Mouse (Mus musculus): Measurements from ENCODE around the gene Rbm19. TPM values are rescaled to one million over a fixed set of nuclear protein-coding genes. Genes with fewer than 3 reads are reported as not detected.

Gene Rbm19
- polyA plus RNA-seq, 1 experiment, result 54.4 TPM

- Histone ChIP-seq H3ac (ENCODE audit: control insufficient read depth, insufficient read length, low read depth) (no peak overlapping the region), H3K4me3 (ENCODE audit: insufficient read depth, poor library complexity, severe bottlenecking) (no peak overlapping the region), H3K36me3 (ENCODE audit: control insufficient read depth, insufficient read depth) (peaks cover 4% of the 10 kb centered on the region), H3K79me3 (ENCODE audit: low read depth) (no peaks in the 10 kb centered on the region), H3K79me2 (ENCODE audit: control insufficient read depth, insufficient read depth) (no peaks in the 10 kb centered on the region), H3K27me3 (ENCODE audit: control insufficient read depth, insufficient read depth, insufficient read length) (no peaks in the 10 kb centered on the region)
- TF ChIP-seq CTCF (IDR thresholded peaks at IDR 0.05; ENCODE audit: control insufficient read depth, insufficient read depth, insufficient read length) (no peak), MYOG (IDR thresholded peaks at IDR 0.05; ENCODE audit: control insufficient read depth, extremely low read depth, insufficient read length) (no peak), FOSL1 (IDR thresholded peaks at IDR 0.05; ENCODE audit: insufficient read depth, low read length, poor library complexity, severe bottlenecking) (no peak), MAX (IDR thresholded peaks at IDR 0.05) (no peak), MYOD1 (IDR thresholded peaks at IDR 0.05; ENCODE audit: control insufficient read depth, insufficient read length, low read depth) (no peak), CEBPB (IDR thresholded peaks at IDR 0.05; ENCODE audit: low read depth) (no peak), USF1 (IDR thresholded peaks at IDR 0.05; ENCODE audit: low read depth) (no peak)
Measured at GRCm38 (mm10) chr5:120190001-120190582, 73.8 kb downstream of the Rbm19 start.

- H3K4me3 ChIP-seq (ENCODE audit: insufficient read depth, poor library complexity, severe bottlenecking), result no peak overlapping the region
- H3K36me3 ChIP-seq (ENCODE audit: control insufficient read depth, insufficient read depth), result peaks cover 4% of the 10 kb centered on the region
- H3ac ChIP-seq (ENCODE audit: control insufficient read depth, insufficient read length, low read depth), result no peak overlapping the region
- TF ChIP-seq CEBPB (IDR thresholded peaks at IDR 0.05; ENCODE audit: low read depth), result no peak
- no peak for TF ChIP-seq MAX (IDR thresholded peaks at IDR 0.05)
- TF ChIP-seq MYOD1 (IDR thresholded peaks at IDR 0.05; ENCODE audit: control insufficient read depth, insufficient read length, low read depth), result no peak
- no peak for TF ChIP-seq USF1 (IDR thresholded peaks at IDR 0.05; ENCODE audit: low read depth)
- no peak for TF ChIP-seq FOSL1 (IDR thresholded peaks at IDR 0.05; ENCODE audit: insufficient read depth, low read length, poor library complexity, severe bottlenecking)
- no peak for TF ChIP-seq MYOG (IDR thresholded peaks at IDR 0.05; ENCODE audit: control insufficient read depth, extremely low read depth, insufficient read length)
- TF ChIP-seq CTCF (IDR thresholded peaks at IDR 0.05; ENCODE audit: control insufficient read depth, insufficient read depth, insufficient read length), result no peak
- no peaks in the 10 kb centered on the region for H3K79me3 ChIP-seq (ENCODE audit: low read depth)
- H3K27me3 ChIP-seq (ENCODE audit: control insufficient read depth, insufficient read depth, insufficient read length), result no peaks in the 10 kb centered on the region
- H3K79me2 ChIP-seq (ENCODE audit: control insufficient read depth, insufficient read depth), result no peaks in the 10 kb centered on the region
Measured at GRCm38 (mm10) chr5:120191620-120192019, 75.4 kb downstream of the Rbm19 start.

GRCm38 (mm10) chr5:120194309-120194941 lies 78.2 kb downstream of the Rbm19 start:
- H3K79me3 ChIP-seq (ENCODE audit: low read depth), result no peaks in the 10 kb centered on the region
- H3K36me3 ChIP-seq (ENCODE audit: control insufficient read depth, insufficient read depth), result peaks cover 4% of the 10 kb centered on the region
- H3ac ChIP-seq (ENCODE audit: control insufficient read depth, insufficient read length, low read depth), result no peak overlapping the region
- H3K4me3 ChIP-seq (ENCODE audit: insufficient read depth, poor library complexity, severe bottlenecking), result no peak overlapping the region
- H3K27me3 ChIP-seq (ENCODE audit: control insufficient read depth, insufficient read depth, insufficient read length), result no peaks in the 10 kb centered on the region
- no peak for TF ChIP-seq MYOG (IDR thresholded peaks at IDR 0.05; ENCODE audit: control insufficient read depth, extremely low read depth, insufficient read length)
- TF ChIP-seq USF1 (IDR thresholded peaks at IDR 0.05; ENCODE audit: low read depth), result no peak
- TF ChIP-seq FOSL1 (IDR thresholded peaks at IDR 0.05; ENCODE audit: insufficient read depth, low read length, poor library complexity, severe bottlenecking), result no peak
- no peak for TF ChIP-seq CEBPB (IDR thresholded peaks at IDR 0.05; ENCODE audit: low read depth)
- TF ChIP-seq MAX (IDR thresholded peaks at IDR 0.05), result no peak
- no peaks in the 10 kb centered on the region for H3K79me2 ChIP-seq (ENCODE audit: control insufficient read depth, insufficient read depth)

- no peak for TF ChIP-seq MYOG (IDR thresholded peaks at IDR 0.05; ENCODE audit: control insufficient read depth, extremely low read depth, insufficient read length)
- no peak for TF ChIP-seq CEBPB (IDR thresholded peaks at IDR 0.05; ENCODE audit: low read depth)
- TF ChIP-seq MYOD1 (IDR thresholded peaks at IDR 0.05; ENCODE audit: control insufficient read depth, insufficient read length, low read depth), result no peak
- TF ChIP-seq USF1 (IDR thresholded peaks at IDR 0.05; ENCODE audit: low read depth), result no peak
- no peak for TF ChIP-seq FOSL1 (IDR thresholded peaks at IDR 0.05; ENCODE audit: insufficient read depth, low read length, poor library complexity, severe bottlenecking)
- no peak for TF ChIP-seq CTCF (IDR thresholded peaks at IDR 0.05; ENCODE audit: control insufficient read depth, insufficient read depth, insufficient read length)
Measured at GRCm38 (mm10) chr5:120194948-120195347, 78.7 kb downstream of the Rbm19 start.

GRCm38 (mm10) chr5:120196879-120197278 lies 80.6 kb downstream of the Rbm19 start:
- H3K36me3 ChIP-seq (ENCODE audit: control insufficient read depth, insufficient read depth), result peaks cover 4% of the 10 kb centered on the region
- no peak overlapping the region for H3K4me3 ChIP-seq (ENCODE audit: insufficient read depth, poor library complexity, severe bottlenecking)
- no peak for TF ChIP-seq CEBPB (IDR thresholded peaks at IDR 0.05; ENCODE audit: low read depth)
- TF ChIP-seq CTCF (IDR thresholded peaks at IDR 0.05; ENCODE audit: control insufficient read depth, insufficient read depth, insufficient read length), result no peak
- no peak for TF ChIP-seq MYOG (IDR thresholded peaks at IDR 0.05; ENCODE audit: control insufficient read depth, extremely low read depth, insufficient read length)
- no peak for TF ChIP-seq USF1 (IDR thresholded peaks at IDR 0.05; ENCODE audit: low read depth)
- TF ChIP-seq MYOD1 (IDR thresholded peaks at IDR 0.05; ENCODE audit: control insufficient read depth, insufficient read length, low read depth), result no peak
- TF ChIP-seq MAX (IDR thresholded peaks at IDR 0.05), result no peak
- H3K27me3 ChIP-seq (ENCODE audit: control insufficient read depth, insufficient read depth, insufficient read length), result no peaks in the 10 kb centered on the region
- H3ac ChIP-seq (ENCODE audit: control insufficient read depth, insufficient read length, low read depth), result no peak overlapping the region
- no peaks in the 10 kb centered on the region for H3K79me3 ChIP-seq (ENCODE audit: low read depth)
- H3K79me2 ChIP-seq (ENCODE audit: control insufficient read depth, insufficient read depth), result no peaks in the 10 kb centered on the region

More at GRCm38 (mm10) chr5:120194948-120195347, 78.7 kb downstream of the Rbm19 start:
- no peaks in the 10 kb centered on the region for H3K27me3 ChIP-seq (ENCODE audit: control insufficient read depth, insufficient read depth, insufficient read length)
- peaks cover 4% of the 10 kb centered on the region for H3K36me3 ChIP-seq (ENCODE audit: control insufficient read depth, insufficient read depth)
- no peaks in the 10 kb centered on the region for H3K79me3 ChIP-seq (ENCODE audit: low read depth)
- no peak overlapping the region for H3K4me3 ChIP-seq (ENCODE audit: insufficient read depth, poor library complexity, severe bottlenecking)
- H3ac ChIP-seq (ENCODE audit: control insufficient read depth, insufficient read length, low read depth), result no peak overlapping the region
- H3K79me2 ChIP-seq (ENCODE audit: control insufficient read depth, insufficient read depth), result no peaks in the 10 kb centered on the region
